Mouse (Mus musculus): Measurements from ENCODE around the gene Fer1l5.

Fer1l5 gene

DNA sequence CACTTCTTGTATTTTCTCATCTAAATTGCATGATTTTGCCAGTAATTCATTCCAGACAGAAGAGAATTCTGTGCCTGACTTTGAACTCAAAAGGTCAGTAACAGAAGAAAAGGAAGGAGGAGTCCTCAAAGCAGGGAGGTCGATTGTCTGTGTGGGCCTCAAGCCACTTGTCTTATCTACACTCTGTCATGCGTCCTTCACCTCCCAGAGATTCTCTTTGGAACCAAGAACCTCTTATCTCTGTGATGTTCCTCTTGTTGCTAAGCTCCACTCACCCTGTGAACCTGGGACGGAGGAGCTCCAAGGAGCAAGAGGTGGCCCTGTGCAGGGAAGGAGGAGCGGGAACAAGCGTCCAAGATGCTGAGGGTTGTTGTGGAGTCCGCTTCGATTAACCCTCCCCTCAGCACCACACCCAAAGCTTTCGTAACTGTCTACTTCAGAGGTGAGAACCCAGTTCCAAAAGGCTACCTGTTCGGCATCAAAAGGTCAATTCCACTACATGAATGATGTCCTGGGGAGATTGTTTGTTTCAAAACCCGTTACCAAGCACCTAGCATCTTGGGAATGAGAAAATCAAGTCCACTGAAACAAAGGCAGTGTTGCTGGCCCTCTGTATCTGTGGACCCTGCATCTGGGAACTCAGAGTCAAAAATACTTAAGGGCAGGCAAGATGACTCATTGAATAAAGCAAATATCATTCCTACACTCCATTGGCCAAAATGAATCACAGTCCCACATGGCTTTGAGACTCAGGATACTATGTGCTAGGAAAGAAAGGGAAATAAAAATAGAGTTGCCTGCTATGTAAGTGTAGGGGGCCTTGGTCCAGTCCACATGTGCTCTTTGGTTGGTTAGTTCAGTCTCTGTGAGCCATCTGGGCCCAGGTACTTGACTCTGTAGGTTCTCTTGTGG lies at the start of gene Fer1l5:
TSS of gene Fer1l5 (plus strand) at position 358 of the 912 bp plus-strand sequence.
- no peak for DNase-seq

DNA sequence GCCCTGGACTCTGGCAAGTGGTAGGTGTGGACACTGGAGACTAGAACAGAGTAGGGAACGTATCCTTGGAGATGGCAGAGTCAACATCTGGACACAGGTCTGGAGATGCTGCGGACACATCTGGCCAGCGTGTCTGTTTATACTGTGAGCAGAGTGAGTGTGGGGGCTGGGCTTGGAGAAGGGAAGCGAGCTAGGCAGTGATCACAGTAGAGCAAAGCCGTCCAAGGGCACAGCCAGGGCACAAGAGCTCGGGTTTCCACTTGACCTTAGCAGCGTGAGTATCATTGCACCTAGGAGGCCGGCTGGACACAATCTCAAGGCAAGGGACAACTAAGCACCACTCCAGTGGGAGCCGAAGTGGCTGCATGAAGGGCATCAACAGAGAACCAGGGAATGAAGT lies 49.0 kb upstream of the Fer1l5 start:
- no peak for DNase-seq

DNA sequence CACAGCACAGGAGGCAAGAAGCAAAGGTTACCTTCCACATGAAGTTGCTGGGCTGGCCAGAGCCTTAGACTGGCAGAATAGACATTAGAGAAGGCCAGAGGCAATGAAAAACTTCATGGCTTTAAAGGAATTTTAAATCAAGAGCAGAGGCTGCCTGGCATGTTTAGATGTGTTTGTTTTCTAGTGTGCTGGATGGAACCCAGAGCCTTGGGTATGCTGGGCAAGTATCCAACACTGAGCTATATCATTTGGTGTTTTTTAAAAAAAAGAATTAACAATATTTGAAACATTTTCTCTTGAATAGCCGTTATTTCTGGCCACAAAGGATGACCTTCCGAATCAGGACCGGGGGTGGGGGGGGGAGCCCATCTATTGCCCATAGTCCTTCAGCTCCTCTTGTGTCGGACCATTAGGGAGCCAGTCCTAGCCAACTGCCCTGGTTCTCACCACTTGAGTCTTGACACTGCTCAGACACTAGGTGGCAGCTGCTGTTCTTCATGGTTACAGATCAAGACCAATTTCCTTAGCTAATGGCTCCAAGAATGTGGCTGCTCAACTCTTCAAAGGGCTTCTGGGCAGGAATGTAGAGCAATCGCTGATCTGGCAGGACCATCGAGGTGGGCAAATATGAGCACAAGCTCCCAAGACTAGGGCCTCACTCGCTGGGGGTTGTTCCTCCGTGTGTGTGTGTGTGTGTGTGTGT lies 48.2 kb upstream of the Fer1l5 start:
- peak; percentile 25 for DNase-seq

DNA sequence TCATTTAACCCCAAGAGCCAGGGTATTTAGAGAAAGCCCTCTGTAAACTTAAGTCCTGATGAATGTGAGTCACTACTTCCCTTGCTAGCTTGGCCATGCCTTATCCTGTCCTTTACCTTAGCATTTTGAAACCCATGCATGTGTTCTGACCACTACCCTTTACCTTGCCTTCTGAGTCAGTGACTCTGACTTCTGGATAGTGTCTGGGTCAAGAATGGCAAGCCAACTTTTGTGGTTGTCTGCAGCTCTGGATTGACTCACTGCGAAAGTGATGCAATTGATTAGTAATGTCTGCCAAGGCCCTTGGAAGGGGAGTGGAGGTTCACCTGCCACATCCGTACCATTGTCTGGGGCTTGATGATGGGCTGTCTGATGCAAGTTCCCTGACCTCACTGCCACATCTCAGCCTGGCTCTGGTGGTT lies 46.2 kb upstream of the Fer1l5 start:
- DNase-seq = no peak

DNA sequence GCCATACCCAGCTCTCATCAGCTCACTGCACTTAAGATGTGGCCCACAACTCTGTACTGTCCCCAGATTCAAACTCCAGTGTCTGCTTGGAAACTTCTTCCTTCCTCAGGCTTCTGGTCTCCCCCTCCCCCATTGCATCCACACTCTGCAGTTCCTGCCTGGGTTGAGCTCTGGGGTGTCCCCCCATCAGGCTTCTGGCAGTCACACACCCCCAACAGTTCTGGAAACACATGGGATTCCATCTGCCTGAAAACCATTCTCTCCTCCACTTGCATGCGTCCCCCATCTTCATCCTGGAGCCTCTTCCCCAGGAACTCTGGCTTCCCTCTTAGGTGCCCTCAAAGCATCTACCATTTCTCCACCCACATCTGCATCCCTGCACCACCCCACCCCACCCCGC lies 45.3 kb upstream of the Fer1l5 start:
- DNase-seq = no peak

DNA sequence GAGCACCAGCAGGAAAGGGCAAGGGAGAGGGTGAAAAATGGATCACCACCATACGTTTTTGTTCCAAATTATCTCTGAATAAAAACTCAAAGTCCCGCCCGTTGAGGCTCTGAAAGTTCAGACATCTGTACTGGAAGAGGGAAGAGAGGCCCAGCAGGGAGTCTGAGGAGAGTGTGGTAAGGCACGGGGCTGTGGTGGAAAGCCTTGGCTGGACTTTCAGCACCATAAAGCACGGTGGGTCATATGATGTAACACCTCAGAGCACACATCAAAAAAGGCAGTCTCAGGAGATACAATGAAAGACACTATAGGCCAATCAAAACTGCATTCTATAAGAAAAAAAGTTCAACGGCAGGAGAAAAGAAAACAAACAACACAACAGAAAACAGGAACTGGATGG lies 40.3 kb upstream of the Fer1l5 start:
- no peak for DNase-seq

DNA sequence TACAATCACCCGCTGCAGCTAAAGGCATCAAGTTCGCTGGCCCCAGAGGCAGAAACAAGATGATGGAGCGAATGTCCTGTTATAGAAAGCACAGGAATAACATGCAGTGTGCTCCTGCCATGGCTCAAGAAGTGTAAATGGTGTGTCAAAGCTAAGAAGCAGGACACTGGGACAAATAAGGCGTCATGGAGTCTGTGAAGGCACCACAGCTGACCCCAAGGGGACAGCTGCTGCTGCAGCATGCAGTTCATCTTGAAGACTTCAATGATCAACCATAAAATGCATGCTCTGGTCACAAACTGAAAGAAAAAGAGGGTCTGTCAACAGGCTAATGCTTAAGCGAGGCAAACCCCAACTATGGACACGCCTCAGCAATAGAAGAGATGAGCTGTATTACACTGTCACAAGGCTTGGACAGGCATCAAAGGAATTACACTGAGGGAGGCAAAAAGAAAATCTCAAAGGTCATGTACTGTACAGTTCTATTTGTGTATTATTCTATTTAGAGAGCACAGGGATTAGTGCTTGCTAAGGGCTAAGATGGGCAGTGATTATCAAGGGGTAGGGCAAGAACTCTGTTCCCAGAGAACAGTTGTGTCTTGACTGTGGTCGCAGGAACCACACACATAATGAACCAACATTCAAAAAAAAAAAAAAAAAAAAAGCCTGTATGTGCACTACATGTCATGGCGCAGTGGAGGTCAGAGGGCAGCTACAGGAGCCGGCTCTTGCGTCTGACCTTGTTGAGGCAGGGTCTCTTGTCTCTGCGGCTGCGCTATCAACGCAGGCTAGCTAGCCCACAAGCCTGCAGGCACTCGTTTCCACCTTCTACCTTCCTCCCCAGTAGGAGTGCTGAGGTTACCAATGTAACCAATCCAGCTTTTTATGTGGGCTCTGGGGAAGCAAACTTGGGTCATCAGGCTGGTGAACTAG lies 38.9 kb upstream of the Fer1l5 start:
- DNase-seq = no peak

DNA sequence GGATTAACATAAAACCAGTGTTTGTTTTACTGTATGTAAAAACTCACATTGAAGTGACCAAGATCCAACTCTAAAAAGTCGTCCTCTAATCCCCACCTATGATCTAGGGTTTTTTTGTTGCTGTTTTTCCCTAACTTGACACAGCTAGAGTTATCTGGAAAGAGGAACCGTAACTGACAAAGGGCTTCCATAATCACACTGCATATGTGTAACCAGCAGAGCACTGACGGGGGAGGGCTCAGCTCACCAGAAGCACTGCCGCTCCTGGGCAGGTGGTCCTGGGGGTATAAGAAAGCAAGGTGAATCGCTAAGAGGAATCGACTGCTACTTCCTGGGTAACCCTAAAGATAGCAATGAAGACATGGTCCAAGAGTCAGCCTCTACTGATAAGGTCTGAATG lies 29.5 kb upstream of the Fer1l5 start:
- no peak for DNase-seq

DNA sequence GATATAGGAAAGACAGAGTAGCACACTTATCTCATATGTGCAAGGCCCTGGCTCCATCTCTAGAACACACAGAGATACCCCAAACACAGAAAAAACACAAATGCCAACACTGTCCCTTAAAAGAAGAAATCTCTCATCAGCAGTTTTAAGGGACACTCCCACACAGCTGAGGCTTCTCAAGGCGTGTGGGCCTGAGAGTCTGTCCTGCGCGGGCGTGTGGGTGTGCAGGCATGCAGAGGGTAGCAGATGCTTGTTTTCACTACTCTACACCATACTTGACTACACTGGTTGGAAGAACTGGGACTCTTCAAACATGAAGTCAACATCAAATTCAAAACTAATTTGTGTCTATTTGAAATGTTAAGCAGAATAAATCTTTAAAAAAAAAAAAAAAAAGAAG lies 19.7 kb upstream of the Fer1l5 start:
- no peak for DNase-seq

DNA sequence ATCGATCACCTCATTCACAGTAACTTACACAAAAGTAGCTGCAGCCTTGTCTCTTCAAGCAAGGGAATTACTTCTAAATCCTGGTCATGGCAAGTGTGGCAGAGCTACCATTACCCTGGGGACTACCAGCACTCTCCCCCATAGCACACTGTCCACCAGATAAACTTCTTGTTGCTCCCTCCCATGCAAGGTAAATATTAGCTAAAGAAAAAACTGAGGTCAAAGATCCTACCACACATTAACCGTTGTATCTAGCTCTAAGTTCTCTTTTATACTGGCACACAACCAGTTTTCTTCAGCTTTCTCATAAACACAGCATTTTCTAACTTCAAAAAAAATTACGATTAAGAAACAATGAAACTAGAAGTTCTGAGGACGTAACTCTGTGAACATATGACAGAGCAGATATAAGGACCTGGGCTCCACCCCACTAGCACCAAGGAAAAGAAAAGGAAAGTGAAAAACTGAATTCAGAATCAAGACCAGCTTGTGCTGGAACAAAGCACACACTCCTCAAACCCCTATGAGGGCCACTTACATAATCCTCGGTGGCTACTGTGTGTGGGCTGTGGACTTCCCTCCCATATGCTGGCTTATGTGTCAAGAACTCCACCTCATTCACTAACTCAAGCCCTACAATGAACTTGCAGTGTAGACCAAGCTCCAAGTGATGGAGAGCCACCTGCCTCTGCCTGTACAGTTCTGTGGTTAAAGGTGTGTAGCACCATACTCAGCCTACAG lies 15.0 kb upstream of the Fer1l5 start:
- no peak for DNase-seq

DNA sequence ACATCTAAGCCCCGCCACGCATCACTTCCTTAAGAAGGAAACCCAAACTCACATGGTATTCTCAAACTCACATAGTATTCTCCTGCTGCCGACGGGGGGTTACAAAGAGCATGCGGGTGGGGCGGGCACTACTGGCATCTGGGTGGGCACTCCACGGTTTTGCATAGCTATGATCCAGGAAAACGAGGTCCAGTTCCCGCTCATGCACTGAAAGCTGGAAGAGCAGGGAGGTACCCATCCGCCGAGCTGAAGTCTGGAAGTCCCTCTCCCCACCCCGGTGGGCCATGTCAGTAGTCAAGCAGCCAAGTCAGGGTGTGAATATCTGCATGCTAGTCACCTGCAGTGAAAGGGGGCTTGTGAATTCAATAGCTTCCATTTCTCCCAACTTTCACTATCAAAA lies 4.4 kb upstream of the Fer1l5 start:
- no peak for DNase-seq

DNA sequence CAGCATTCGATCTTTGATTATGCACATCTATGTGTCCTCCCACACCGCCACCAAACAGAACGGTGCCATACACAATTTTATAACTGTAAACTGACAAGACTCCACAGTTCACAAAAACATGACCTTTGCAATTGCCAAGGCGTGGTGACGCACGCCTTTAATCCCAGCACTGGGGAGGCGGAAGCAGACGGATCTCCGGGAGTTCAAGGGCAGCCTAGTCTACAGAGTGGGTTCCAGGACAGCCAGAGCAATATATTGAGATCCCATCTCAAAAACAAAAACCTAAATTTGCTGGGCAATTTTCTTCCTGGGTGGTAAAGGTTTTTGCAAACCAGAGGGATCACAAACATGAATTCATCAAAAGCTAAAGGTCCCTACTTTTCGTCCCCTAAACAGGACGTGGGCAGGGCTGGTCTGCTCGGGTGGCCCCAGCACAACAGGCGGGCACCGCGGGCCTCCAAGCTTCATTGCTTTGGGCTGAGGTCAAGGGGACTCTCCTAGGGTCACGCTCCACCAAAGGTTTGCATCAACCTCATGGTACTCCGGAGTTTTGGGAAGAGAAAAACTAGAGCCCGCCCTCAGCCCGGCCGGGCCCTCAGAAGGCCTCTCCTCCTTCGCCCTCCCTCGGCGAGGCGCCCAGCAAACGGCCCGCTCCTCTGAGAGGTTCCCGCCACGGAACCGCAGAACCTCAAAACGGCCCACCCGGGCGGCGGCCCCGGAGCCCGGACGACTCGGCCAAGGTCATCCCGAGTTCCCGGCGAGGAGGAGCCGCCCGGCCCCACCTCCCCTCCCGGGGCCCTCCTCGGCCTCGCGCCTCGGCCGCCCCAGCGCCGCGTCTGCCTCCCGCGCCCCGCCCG lies 3.8 kb upstream of the Fer1l5 start:
- peak; percentile 39 for DNase-seq

DNA sequence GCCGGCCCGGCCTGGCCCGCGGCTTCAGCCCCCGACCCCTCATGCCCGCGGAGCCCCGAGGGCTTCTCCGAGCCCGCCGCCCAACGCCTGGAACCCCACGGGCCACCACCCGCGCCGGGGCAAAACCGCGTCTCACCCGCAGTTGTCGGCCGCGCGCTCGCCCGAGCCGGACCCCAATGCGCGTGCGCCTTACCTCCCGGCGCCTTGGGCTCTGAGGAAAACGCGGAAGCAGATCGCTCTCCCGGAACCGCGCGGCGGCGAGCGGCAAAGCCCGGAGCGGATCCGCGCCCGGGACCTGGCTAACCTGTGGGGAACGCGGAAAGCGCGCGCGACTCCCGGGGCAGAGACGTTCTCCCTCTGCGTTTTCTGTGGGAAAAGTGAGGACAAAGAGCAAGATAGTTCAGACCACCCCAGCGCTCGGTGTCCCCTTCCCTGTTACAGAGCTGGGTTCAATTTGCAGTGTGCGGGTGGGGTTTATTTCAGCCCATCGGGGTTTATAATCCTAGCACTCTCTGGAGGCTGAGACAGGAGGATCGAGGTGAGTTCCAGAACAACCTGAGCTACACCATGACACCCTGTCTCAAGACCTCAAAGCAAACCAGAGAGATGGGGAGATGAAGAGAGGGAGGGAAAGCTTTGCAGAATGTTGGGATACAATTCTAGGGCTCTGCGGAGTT lies 3.0 kb upstream of the Fer1l5 start, which contains the start of gene Kansl3:
TSS of gene Kansl3 (minus strand) at position 213 of the 677 bp plus-strand sequence.
- peak; percentile 88 for DNase-seq

DNA sequence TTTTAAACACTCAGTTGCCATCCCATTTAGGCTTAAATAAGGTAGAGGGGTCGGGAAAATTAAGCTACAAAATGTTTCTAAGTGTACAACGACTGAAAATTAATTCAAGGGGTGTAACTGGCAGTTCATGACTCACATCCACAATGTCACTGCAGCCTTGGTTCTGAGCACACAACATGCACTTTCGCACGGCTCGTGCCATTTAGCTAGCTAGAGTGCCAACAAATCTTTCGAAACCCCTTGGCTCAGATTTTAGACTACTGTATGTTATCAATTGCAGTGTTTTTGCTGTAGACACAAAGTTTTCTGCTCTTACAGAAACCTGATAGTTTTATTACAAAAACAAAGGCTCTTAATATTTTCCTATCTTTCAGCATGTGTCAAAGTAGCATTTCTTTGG lies 1.2 kb upstream of the Fer1l5 start:
- no peak for DNase-seq

DNA sequence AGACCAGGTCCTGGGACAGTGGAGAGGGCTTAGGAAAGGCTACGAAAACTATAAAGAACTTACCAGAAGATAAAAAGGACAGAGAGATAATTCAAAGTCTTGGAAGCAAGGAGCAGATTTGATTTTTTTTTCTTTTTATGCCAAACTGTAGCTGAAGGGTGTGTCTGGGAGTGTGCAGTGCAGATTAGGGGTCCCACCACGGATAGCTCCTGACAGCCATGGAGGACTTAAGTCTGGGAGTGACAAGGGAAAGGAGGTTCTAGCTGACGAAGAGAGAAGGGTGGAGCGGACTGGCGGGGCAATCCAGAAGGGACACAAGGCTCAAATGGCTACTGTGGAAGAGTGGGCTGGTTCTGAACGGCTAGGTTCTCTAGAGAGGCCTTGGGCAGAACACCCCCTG lies 6.8 kb downstream of the Fer1l5 start:
- no peak for DNase-seq

DNA sequence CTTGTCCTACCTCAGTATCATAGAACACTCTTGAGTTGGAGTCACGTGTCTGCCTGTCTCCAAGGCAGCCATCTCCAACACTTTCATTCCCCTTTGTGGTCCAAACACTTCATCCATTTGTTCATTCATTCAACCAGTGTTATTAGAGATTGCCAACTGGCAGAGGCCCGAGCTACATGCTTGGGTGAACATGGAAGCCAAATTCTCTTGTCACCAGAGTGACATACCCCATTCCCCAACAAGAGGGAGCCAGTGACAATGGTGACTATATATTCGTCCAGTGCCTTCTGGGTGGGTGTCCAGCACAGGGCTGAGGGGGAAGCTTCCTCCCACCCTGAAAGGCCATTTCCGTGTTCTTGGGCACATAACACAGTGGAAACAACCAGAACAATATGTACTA lies 7.5 kb downstream of the Fer1l5 start:
- no peak for DNase-seq

DNA sequence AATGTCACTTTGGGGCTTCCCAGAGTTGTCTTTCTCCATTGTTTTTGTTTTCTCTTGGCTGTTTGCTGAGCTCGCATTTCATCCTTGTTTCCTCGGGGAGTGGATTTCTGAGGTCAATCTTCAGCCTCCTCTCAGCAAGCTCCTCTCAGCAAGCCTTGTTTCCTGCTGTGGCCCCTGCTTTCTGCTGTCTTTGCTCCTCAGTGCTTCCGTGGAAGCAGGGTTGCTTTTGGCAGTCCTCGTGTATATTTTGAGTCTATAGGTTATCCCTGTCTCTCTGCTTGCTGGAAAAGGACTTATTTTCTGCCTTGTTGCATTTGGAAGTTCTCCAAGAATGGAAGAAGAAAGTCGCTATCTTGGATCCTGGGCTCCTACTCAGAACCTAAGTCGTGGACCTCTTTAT lies 24.9 kb downstream of the Fer1l5 start:
- DNase-seq = no peak

DNA sequence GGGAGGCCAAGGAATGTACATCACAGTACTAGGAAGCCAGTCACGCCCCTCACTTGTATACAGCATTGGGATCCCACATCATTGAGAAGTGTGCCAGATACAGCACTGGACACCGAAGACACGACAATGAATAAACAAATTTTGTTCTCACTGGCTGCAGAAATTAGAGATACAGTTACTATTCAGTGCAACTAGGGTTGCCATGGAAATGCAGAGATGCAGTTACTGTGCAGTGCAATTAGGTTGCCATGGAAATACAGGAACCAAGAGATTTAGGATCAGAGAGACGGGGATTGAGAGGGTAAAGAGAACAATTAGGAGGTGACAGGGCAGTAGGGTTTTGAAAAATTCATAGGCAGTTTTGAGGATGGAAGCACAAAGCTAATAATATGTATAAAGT lies 29.4 kb downstream of the Fer1l5 start:
- no peak for DNase-seq

DNA sequence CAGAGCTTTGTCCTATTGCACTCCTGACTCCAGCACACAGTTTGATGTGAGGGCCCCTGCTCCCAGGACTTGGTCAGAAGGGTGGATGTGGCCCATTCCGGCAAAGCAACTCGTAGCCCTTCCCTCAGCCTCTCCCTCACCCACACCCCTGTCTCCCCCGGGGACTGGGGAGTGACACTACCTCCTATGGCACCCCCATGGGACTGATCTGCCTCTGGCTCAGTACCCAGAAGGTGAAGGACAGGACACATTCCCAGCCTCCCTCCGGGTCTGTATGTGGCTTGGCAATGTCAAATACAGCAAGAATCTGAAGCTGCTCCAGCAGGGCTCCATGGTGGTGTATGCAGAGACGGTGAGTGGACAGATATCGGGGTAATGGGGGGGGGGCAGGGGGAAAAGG lies 32.4 kb downstream of the Fer1l5 start:
- DNase-seq = no peak

DNA sequence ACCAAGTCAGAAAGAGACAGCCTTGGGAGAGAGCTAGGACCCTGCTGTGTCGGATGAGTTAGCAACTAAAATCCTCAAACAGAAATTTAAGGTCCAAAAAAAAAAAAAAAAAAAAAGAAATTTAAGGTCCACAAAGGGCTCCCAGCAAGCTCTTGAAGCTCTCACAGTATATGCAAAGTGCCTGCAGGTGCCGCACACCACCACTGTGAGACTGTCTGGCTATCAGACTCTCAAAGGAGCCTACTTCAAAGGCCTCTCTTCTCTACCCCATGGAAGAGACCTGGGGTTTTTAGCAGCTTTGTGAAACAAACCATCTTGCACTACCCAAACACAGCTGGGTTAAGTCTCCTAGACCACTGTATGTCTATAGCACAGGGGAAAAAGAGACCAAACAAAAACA lies 57.4 kb downstream of the Fer1l5 start:
- no peak for DNase-seq

DNA sequence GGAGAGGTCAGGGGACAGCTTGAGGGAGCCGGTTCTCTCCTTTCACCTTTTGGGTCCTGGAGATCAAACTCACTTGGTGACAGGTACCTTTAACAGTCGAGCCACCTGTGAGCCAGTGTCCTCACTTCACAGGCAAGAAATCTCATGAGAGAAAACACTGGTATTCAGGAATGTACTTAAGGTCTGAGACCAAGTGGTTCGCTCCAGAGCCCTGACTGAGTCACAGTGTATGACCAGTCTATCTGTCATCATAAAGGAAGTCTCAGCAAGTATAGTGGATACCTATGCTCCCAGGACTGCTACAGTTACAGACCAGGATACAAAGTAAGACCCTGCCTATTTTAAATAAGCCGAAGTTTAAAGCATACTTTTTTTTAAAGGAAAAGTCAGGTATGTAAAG lies 60.9 kb downstream of the Fer1l5 start:
- DNase-seq = no peak

Data from right cerebral cortex, postnatal 14 days (tissue).